Mouse (Mus musculus): ENCODE results near the gene Zc3hav1. TPM values are rescaled to one million over a fixed set of nuclear protein-coding genes. Genes with fewer than 3 reads are reported as not detected.

Gene Zc3hav1
- polyA plus RNA-seq, 1 experiment from 2014 or later = 1.7 TPM

- Histone ChIP-seq H3K4me2 (no peak overlapping the region), H3K27ac (ENCODE audit: low read depth, low read length) (no peak overlapping the region), H3K36me3 (ENCODE audit: control insufficient read depth, insufficient read depth, low read length) (peaks cover 12% of the 10 kb centered on the region), H3K27me3 (ENCODE audit: control insufficient read depth, insufficient read depth, low read length) (no peaks in the 10 kb centered on the region), H3K4me3 (ENCODE audit: low read depth, low read length) (no peak overlapping the region), H3K9me3 (ENCODE audit: control insufficient read depth, low read length) (no peaks in the 10 kb centered on the region; the same call in 1 of the 2 replicates), H3K9ac (ENCODE audit: low read length) (no peak overlapping the region), H3K4me1 (ENCODE audit: control insufficient read depth, insufficient read depth, low read length) (no peaks in the 10 kb centered on the region)
- no peak for DNase-seq (ENCODE audit: low spot score, missing footprints)
- no peak for ATAC-seq (ENCODE audit: low FRiP score)
- WGBS = 98% methylated on average over 19 of the region's 19 CpGs
These were observed 70.0 kb downstream of the Zc3hav1 start for GRCm38 (mm10) chr6:38284422-38284821.

- 80% methylated on average over 7 of the region's 7 CpGs for WGBS
- no peak for ATAC-seq (ENCODE audit: low FRiP score)
These were observed 89.9 kb downstream of the Zc3hav1 start for GRCm38 (mm10) chr6:38264466-38264865.

DNA sequence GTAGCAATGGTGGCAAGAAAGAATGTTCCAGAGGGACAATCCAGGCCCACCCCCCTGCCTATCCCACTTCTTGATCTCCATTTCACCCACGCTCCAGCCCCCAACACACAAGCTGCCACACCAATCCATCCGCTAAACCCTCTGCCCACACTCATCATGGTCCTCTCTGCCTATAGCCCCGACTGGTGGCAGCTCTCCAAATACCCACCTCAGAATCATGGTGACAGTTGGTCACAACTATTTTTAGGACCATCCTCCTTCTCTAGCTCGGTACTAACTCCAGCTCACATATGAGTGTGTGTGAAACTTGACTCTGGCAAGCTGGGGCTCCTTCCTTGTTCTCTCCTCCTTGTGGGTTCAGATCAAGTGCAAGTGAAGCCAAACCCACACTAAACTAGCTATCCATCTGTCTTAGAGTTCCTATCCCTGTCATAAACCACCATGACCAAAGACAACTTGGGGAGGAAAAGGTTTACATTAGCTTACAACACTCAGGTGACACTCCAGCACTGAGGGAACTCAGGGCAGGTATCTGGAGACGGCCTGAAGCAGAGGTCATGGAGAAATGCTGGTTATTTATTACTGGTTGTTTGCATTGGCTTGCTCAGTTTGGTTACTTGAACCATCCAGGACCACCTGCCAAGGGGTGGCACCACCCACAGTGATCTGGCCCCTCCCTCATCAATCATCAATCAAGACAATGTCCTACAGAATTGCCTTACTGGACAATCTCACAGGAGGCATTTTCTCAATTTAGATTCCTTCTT is 90.8 kb downstream of the Zc3hav1 start:
- Histone ChIP-seq H3K27me3 (ENCODE audit: control insufficient read depth, insufficient read depth, low read length) (no peaks in the 10 kb centered on the region), H3K27ac (ENCODE audit: low read depth, low read length) (no peak overlapping the region), H3K4me3 (ENCODE audit: low read depth, low read length) (no peak overlapping the region), H3K9me3 (ENCODE audit: control insufficient read depth, low read length) (no peaks in the 10 kb centered on the region), H3K9ac (ENCODE audit: low read length) (no peak overlapping the region), H3K4me2 (no peak overlapping the region), H3K4me1 (ENCODE audit: control insufficient read depth, insufficient read depth, low read length) (no peaks in the 10 kb centered on the region), H3K36me3 (ENCODE audit: control insufficient read depth, insufficient read depth, low read length) (no peaks in the 10 kb centered on the region)
- ATAC-seq (ENCODE audit: low FRiP score) (no peak), DNase-seq (ENCODE audit: low spot score, missing footprints) (no peak)
- WGBS = 71% methylated on average over 5 of the region's 5 CpGs

More at GRCm38 (mm10) chr6:38264466-38264865, 89.9 kb downstream of the Zc3hav1 start:
- H3K9ac ChIP-seq (ENCODE audit: low read length) = no peak overlapping the region
- DNase-seq (ENCODE audit: low spot score, missing footprints) = no peak
- no peak overlapping the region for H3K4me3 ChIP-seq (ENCODE audit: low read depth, low read length)
- no peak overlapping the region for H3K27ac ChIP-seq (ENCODE audit: low read depth, low read length)
- H3K27me3 ChIP-seq (ENCODE audit: control insufficient read depth, insufficient read depth, low read length) = no peaks in the 10 kb centered on the region
- no peaks in the 10 kb centered on the region for H3K36me3 ChIP-seq (ENCODE audit: control insufficient read depth, insufficient read depth, low read length)
- no peak overlapping the region for H3K4me2 ChIP-seq
- H3K9me3 ChIP-seq (ENCODE audit: control insufficient read depth, low read length) = no peaks in the 10 kb centered on the region
- H3K4me1 ChIP-seq (ENCODE audit: control insufficient read depth, insufficient read depth, low read length) = no peaks in the 10 kb centered on the region

DNA sequence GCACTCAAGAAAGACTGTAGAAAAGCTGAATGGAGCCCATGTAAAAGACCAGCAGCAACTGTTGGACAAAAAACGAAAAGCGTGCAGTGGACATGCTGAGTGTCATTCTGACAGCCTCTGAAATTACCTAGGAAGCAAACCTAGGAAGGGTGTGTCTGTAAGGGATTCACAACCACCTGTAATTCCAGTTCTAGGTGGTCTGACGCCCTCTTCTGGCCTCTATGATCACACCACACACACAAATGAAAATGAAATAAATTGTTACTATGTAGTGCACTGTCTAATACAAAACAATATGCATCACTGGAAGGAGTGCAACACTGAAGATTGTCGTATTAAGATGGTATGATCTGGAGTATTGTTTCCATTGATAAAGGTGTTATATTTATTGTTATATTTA is 92.5 kb downstream of the Zc3hav1 start:
- no peak for ATAC-seq (ENCODE audit: low FRiP score)
- no peak for DNase-seq (ENCODE audit: low spot score, missing footprints)
- no peak overlapping the region for H3K27ac ChIP-seq (ENCODE audit: low read depth, low read length)
- no peaks in the 10 kb centered on the region for H3K9me3 ChIP-seq (ENCODE audit: control insufficient read depth, low read length)
- WGBS = 75% methylated on average over 4 of the region's 4 CpGs
- H3K9ac ChIP-seq (ENCODE audit: low read length) = no peak overlapping the region
- H3K4me2 ChIP-seq = no peak overlapping the region
- H3K27me3 ChIP-seq (ENCODE audit: control insufficient read depth, insufficient read depth, low read length) = no peaks in the 10 kb centered on the region
- no peaks in the 10 kb centered on the region for H3K4me1 ChIP-seq (ENCODE audit: control insufficient read depth, insufficient read depth, low read length)
- H3K36me3 ChIP-seq (ENCODE audit: control insufficient read depth, insufficient read depth, low read length) = no peaks in the 10 kb centered on the region
- no peak overlapping the region for H3K4me3 ChIP-seq (ENCODE audit: low read depth, low read length)

GRCm38 (mm10) chr6:38257506-38257905 is 96.9 kb downstream of the Zc3hav1 start:
- Histone ChIP-seq H3K36me3 (ENCODE audit: control insufficient read depth, insufficient read depth, low read length) (no peaks in the 10 kb centered on the region), H3K27me3 (ENCODE audit: control insufficient read depth, insufficient read depth, low read length) (no peaks in the 10 kb centered on the region), H3K4me2 (no peak overlapping the region), H3K27ac (ENCODE audit: low read depth, low read length) (no peak overlapping the region), H3K9me3 (ENCODE audit: control insufficient read depth, low read length) (no peaks in the 10 kb centered on the region), H3K4me3 (ENCODE audit: low read depth, low read length) (no peak overlapping the region), H3K9ac (ENCODE audit: low read length) (no peak overlapping the region), H3K4me1 (ENCODE audit: control insufficient read depth, insufficient read depth, low read length) (peaks cover 5% of the 10 kb centered on the region; the same call in 1 of the 2 replicates)
- 95% methylated on average over 8 of the region's 8 CpGs for WGBS
- no peak for ATAC-seq (ENCODE audit: low FRiP score)
- DNase-seq (ENCODE audit: low spot score, missing footprints) = no peak

DNA sequence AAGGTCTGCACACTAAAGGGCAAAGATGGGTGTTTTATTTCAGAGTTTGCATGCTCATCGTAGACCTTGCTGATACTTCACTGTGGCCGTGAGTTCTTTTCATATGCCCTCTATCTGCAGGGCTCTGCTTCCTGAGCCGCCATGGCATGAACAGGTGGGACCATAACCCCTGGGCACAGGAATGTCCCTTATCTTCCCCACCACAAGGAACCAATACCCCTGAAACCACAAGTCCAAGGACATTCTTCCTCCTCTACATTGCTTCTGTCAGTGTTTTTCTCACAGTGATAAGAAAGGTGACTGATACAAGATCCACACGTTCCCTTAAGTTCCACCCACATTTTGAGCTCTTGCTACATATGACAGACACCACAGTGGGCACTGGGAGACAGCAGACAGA is 97.6 kb downstream of the Zc3hav1 start:
- WGBS = 93% methylated on average over 4 of the region's 4 CpGs
- Histone ChIP-seq H3K27me3 (ENCODE audit: control insufficient read depth, insufficient read depth, low read length) (no peaks in the 10 kb centered on the region), H3K9me3 (ENCODE audit: control insufficient read depth, low read length) (no peaks in the 10 kb centered on the region), H3K27ac (ENCODE audit: low read depth, low read length) (no peak overlapping the region), H3K9ac (ENCODE audit: low read length) (no peak overlapping the region), H3K4me1 (ENCODE audit: control insufficient read depth, insufficient read depth, low read length) (peaks cover 11% of the 10 kb centered on the region), H3K4me2 (no peak overlapping the region), H3K36me3 (ENCODE audit: control insufficient read depth, insufficient read depth, low read length) (no peaks in the 10 kb centered on the region), H3K4me3 (ENCODE audit: low read depth, low read length) (no peak overlapping the region)
- ATAC-seq (ENCODE audit: low FRiP score) (no peak), DNase-seq (ENCODE audit: low spot score, missing footprints) (no peak)

GRCm38 (mm10) chr6:38255794-38256193 is 98.6 kb downstream of the Zc3hav1 start:
- WGBS = 56% methylated on average over 2 of the region's 2 CpGs
- Histone ChIP-seq H3K9ac (ENCODE audit: low read length) (no peak overlapping the region), H3K4me1 (ENCODE audit: control insufficient read depth, insufficient read depth, low read length) (peaks cover 18% of the 10 kb centered on the region), H3K9me3 (ENCODE audit: control insufficient read depth, low read length) (no peaks in the 10 kb centered on the region), H3K4me3 (ENCODE audit: low read depth, low read length) (no peak overlapping the region), H3K27me3 (ENCODE audit: control insufficient read depth, insufficient read depth, low read length) (no peaks in the 10 kb centered on the region), H3K36me3 (ENCODE audit: control insufficient read depth, insufficient read depth, low read length) (no peaks in the 10 kb centered on the region), H3K4me2 (no peak overlapping the region), H3K27ac (ENCODE audit: low read depth, low read length) (no peak overlapping the region)
- ATAC-seq (ENCODE audit: low FRiP score) (no peak), DNase-seq (ENCODE audit: low spot score, missing footprints) (no peak)

Other genes starting within 250 kb of the Zc3hav1 start
- not detected in 2 replicates for gene Tmem213, start 245.3 kb downstream of the Zc3hav1 start, polyA plus RNA-seq (2014; fragmentation: Nextera tagmentation; extraction: Ambion mirVana)
- gene Atp6v0a4, start 230.0 kb downstream of the Zc3hav1 start, polyA plus RNA-seq (2014; fragmentation: Nextera tagmentation; extraction: Ambion mirVana) = not detected in 2 replicates
- gene D630045J12Rik, start 100.6 kb downstream of the Zc3hav1 start, polyA plus RNA-seq (2014; fragmentation: Nextera tagmentation; extraction: Ambion mirVana) = 9.7 and 10.1 TPM in 2 replicates
- 12.1 and 13.1 TPM in 2 replicates for gene Zc3hav1l, start 55.3 kb downstream of the Zc3hav1 start, polyA plus RNA-seq (2014; fragmentation: Nextera tagmentation; extraction: Ambion mirVana)
- gene Ttc26, start 26.9 kb upstream of the Zc3hav1 start, polyA plus RNA-seq (2014; fragmentation: Nextera tagmentation; extraction: Ambion mirVana) = 10.9 and 13.9 TPM in 2 replicates
- 15.5 and 16.6 TPM in 2 replicates for gene Ubn2, start 79.3 kb upstream of the Zc3hav1 start, polyA plus RNA-seq (2014; fragmentation: Nextera tagmentation; extraction: Ambion mirVana)
- 128 and 131 TPM in 2 replicates for gene Fmc1, start 178.9 kb upstream of the Zc3hav1 start, polyA plus RNA-seq (2014; fragmentation: Nextera tagmentation; extraction: Ambion mirVana)
- gene Luc7l2, start 196.7 kb upstream of the Zc3hav1 start, polyA plus RNA-seq (2014; fragmentation: Nextera tagmentation; extraction: Ambion mirVana) = 34.7 and 40.4 TPM in 2 replicates